Mouse (Mus musculus): ENCODE results near the gene Gpatch8.

DNA sequence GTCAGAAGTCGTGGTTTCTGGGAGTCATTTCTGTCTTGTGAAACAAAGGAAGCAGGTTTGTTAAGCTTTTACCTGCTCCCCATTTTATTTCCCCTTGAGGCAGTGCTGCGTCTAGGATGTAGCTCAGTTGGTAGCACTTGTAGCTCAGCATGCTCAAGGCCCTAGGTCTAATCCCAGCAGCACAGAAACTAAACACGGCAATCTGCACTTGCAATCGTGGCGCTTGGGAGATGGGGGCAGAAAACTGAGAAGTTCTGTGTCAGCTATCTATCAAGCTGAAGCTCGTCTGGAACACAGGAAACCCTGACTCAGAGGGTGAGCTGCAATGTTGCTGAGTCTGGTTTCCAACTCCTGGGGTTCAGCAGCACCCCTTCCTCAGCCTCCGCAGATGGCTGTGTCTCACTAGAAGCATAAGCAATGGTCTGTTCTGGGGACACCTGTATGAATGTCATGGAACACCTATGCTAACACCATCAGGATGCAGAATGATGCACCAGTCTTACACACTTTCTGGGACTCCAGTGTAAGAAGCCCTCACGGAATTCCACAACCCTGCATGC, 127.1 kb downstream of the Gpatch8 start:
- TF ChIP-seq POLR2A (IDR thresholded peaks at IDR 0.05; ENCODE audit: borderline replicate concordance, extremely low read depth, low read depth, low read length), result no peak
- TF ChIP-seq CTCF (IDR thresholded peaks at IDR 0.05; ENCODE audit: insufficient read depth, low read length), result no peak

Data from lung, adult 2 months (tissue).